Mouse (Mus musculus) adipocyte (in vitro differentiated cells): ENCODE results near the gene Glg1.
"Not testable (repeated sequence)": the region's sequence is repeated elsewhere in the genome, so short reads cannot be mapped to it uniquely, and the experiment has no call there.

Source experiments
- DNase-seq: peaks from one replicate; pipeline ENCODE4 v3.0.0-alpha.2; 2016; ENCODE audit warnings: low spot score

Gene Glg1

GRCm38 (mm10) chr8:111250111-111250510 is 8.9 kb downstream of the Glg1 start:
- DNase-seq: no peak

GRCm38 (mm10) chr8:111248136-111248535 is 10.9 kb downstream of the Glg1 start:
- DNase-seq: no peak

- DNase-seq: not testable (repeated sequence)
Observed at GRCm38 (mm10) chr8:111246864-111247263, 12.2 kb downstream of the Glg1 start.

DNA sequence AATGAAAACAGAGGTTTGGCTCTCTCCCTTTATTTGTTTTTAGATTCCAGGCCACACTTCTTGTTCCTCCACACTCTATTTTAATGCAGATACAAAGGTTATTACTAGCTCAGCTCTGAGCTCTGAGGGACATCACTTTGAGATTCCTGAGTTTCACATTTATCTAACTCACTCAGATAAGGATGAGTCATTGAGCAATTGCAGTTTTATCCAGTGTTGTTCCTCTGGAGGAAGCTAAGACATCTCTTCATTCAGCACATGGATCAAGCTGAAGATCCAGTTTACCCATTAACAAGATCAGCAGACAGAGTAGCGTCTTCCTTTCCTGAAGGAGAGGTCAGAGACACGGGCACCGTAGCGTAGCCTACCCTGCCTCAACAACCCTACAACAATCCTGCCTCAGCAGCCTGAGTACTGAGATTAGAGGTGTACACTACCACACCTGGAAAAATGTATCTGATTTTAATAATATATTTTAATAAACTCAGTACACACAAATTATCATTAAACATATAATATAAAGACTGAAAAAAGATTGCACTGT is 12.7 kb downstream of the Glg1 start:
- no peak for DNase-seq

GRCm38 (mm10) chr8:111237301-111237700 is 21.7 kb downstream of the Glg1 start:
- no peak for DNase-seq

GRCm38 (mm10) chr8:111233730-111234129 is 25.3 kb downstream of the Glg1 start:
- no peak for DNase-seq

GRCm38 (mm10) chr8:111224153-111224552 is 34.9 kb downstream of the Glg1 start:
- peak; percentile 51 for DNase-seq

DNA sequence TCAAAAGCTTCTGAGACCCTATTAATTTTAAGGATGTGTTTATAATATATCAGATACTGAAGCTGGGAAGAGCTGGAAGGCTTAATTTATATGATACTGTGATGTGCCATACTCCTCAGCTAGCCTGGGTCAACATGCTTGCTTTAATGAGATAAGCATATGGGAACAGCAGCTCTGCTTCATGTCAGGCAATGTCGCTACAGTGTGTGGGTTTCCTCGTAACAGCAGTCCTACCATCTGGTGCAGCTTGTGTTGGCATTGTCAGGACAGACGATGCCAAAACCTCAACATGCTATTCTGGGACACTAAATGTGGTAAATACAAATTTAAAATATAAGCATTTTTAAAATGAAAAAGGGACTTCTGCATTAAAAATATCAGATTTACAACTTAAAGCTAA is 40.9 kb downstream of the Glg1 start:
- DNase-seq: no peak

- DNase-seq: no peak
Observed at GRCm38 (mm10) chr8:111213406-111213805, 45.6 kb downstream of the Glg1 start.

GRCm38 (mm10) chr8:111211180-111211579 is 47.8 kb downstream of the Glg1 start:
- no peak for DNase-seq

DNA sequence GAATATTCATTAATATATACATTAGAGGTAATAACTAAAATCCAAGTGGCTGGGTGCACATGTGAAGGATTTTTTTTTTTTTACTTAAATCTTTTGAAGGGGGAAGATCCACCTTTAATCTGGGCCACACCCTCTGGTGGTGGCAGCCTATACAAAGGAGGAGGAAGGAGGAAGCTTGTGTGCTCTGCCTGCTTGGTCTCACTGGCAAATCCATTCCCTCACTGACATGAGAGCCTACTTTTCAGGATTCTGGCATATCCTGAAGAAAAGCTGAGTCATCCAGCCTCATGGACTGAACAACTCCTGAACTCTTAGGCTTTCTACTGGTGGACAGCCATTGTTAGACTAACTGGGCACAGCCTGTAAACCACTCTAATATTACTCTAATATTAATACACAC is 49.1 kb downstream of the Glg1 start:
- peak; percentile 63 for DNase-seq

DNA sequence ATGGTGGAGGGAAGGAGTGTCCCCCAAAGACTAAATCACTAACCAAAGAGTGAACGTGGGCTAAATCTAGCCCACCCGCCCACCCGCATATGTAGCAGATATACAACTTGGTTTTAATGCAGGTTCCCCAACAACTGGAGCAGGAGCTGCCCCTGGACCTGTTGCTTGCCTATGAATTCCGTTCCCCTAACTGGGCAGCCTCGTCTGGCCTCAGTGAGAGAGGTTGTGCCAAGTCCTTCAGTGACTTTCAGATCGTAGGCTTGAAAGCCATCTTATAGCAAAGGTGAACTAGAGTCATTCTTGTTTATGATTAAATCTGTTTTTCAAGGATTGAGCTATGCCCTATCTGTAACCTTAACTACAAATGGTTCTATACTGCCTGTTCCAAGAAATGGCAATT is 52.7 kb downstream of the Glg1 start:
- no peak for DNase-seq

DNA sequence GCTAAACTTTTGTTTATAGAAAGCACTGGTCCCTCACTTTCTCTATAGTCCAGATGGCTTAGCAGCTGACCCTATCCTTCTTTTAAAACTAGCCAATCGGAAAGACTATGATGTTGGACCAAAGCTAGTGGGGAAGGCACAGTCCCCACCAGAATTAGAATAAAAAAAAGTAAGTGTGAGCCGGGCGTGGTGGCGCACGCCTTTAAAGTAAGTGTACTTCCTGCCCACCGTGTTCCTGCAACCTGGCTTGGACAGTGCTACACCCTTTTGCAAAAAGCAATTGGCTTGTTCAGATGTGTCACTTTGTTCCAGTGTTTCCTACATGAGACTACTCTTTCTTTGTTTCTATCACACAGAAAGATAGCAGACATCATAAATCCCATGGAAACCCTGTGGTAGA is 54.0 kb downstream of the Glg1 start:
- DNase-seq: no peak

DNA sequence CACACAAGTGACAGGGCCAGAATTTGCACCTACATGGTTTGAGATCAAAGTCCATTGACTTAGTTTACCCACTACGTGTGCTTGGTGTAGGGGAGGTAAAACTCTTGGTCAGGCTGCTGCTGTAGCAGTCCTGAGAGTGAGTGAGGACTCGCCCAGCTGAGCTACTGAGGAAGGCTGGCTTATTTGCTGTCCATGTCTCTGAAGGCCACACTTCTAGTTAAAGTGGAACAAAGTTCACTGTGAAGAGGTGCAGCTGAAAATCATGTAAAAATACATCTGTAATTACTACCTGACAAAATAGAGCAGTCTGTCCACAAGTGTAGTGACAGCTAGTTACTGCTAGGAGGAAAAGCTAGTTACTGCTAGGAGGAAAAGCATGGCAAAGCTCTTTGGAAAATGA is 55.7 kb downstream of the Glg1 start:
- DNase-seq: no peak

- DNase-seq: peak; percentile 96
Observed at GRCm38 (mm10) chr8:111197966-111198365, 61.0 kb downstream of the Glg1 start.

GRCm38 (mm10) chr8:111196181-111196580 is 62.8 kb downstream of the Glg1 start:
- peak; percentile 36 for DNase-seq

DNA sequence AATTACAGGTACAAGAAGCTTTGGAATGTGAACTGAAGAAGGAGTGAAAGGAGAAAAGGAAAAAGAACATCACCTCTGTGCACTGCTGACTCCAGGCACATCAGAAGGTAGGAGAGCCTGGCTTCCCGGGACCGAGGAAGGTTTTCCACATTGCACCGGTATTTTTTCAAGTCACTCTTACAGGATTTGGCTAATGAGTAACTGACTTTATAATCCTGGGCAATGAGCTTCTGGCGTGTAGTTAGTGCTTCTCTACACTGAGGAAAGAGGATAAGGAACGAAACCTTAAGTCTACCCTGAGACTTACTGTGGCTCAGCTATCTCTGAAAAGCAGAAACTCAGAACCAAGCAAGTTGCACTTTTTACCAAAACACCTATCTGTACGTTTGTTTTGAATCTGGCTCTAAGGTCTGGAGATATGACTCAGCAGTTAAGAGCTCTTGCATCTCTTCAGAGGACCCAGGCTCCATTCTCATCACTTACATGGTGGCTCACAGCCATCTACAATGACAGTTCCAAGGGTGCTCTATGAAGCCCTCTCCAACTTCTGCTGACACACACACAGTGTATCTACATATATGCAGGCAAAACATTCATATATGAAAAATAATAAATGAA is 70.3 kb downstream of the Glg1 start:
- DNase-seq: no peak

DNA sequence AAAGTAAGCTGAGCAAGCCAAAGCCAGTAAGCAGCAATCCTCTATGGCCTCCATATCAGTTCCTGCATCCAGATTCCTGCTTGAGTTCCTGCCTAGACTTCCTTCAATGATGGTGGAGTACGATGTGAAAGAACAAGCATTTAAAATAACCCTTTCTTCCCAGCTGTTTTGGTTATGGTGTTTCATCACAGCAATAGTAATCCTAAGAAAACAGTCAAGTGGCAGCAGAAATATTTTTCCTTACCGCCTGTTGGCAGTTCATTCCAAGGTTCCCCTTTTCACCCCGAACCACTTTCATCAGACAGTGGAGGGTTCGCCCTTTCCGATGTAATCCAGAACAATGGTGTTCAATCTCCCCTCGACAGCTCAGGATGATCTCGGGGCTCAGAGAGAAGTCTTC is 71.5 kb downstream of the Glg1 start:
- DNase-seq: no peak

- DNase-seq: peak; percentile 95
Observed at GRCm38 (mm10) chr8:111185472-111185947, 73.5 kb downstream of the Glg1 start.

DNA sequence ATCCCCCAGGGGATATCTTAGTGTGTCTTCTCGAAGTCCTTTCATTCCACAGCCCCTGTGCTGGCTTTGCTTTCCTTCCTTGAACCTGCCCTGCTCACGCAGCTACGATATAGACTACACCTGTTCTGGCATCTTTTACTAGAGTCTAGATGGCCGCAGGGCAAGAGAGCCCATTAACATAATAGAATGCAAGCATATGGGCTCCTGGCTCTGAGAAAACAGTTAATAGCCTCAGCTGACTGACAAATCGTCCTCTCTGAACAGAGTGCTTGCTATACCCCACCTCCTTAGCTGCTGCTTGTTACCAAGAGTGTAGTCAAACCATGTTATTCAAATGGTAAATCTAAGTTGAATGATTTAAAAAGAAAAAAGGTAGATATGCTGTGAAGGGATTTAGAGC is 87.4 kb downstream of the Glg1 start:
- no peak for DNase-seq

DNA sequence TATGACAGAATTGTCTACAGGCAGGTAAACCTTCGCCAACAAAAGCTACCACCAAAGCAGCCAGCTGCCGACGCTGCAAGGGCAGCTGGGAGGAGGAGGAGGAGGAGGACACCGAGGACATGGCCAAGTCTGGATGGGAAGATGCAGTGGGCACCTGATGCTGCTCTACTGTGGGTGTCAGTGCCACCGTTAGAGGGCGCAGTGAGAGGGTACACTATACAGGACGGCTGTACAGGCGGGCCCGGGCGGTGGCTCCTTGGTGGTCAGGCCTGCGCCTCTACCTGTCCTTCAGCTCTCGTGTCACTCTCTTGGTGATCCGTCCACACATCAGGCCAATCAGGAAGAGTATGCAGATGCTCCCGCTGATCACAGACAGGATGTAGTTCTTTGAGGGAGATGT is 101.4 kb downstream of the Glg1 start:
- peak; percentile 44 for DNase-seq

GRCm38 (mm10) chr8:111155721-111156436 is 103.1 kb downstream of the Glg1 start:
- no peak for DNase-seq

DNA sequence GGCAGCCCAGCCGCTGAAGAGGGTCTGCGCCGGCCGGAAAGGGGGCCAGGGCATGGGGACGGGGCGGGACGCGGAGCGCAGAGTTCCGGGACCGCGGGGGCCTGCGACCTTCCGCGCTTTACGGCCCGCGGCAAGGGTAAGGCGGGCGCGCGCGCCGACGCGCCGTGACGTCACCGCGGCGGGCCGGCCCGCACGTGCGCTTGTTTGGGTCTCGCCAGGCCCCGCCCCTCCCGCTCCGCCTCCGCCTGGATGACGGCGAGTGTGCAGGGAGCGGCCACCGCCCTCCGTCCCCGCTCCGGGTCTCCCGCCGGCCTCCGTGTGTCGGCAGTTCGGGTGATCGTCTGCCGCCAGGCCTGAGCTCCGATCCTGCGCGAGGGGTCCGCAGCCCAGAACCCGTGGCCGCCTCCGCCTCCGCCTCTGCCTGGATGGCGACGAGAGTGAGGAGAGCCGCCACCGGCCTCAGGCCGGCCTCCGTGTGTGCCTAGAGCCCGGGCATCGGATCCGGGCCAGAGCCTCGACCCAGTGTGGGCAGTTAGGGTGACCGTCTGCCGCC is 113.5 kb downstream of the Glg1 start:
- peak; percentile 89 for DNase-seq
